Mouse (Mus musculus) c-Kit-positive CD71-positive TER-119-positive erythroid progenitor cells, embryonic 14.5 days (primary cell): Measurements from ENCODE around the gene Adcy2.

Experiments
- DNase-seq: peaks from one replicate; pipeline ENCODE4 v3.0.0-alpha.2; 2013; ENCODE audit warnings: low spot score

The Adcy2 gene

GRCm38 (mm10) chr13:68998918-68999801 is at the start of gene Adcy2:
Adcy2 (minus strand) TSS chr13:68999541.
- no peak for DNase-seq

DNA sequence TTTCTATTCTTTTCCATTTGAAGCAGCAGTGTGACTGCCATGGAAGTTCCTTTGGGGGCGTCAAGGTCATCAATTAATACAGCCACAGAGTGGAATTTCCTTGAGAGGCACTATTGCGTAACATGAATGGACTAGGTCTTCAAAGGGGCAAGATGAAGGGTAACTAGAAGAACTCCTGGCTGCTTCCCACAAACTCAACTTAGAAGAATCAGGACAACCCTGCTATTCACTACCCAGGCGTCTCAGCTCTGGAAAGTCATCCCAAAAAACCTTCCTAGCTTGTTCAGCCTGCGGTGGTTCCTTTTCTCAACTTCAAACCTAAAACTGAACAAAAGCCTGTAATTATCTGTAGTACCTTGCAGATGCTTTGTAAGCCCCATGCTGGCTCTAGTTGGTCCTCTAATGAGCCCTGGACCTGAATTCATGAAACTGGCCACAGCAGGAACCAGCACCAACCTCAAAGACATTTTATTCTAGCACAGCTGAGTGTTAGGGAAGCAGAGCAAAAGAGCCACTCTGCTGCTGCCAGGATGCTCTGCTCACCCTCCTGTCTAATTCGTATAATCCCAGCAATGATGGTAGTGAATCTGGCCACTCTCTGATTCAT is 37.8 kb upstream of the Adcy2 start:
- DNase-seq: no peak

- no peak for DNase-seq
Observed at GRCm38 (mm10) chr13:69034621-69035020, 35.3 kb upstream of the Adcy2 start.

GRCm38 (mm10) chr13:69033532-69033931 is 34.2 kb upstream of the Adcy2 start:
- DNase-seq: no peak

DNA sequence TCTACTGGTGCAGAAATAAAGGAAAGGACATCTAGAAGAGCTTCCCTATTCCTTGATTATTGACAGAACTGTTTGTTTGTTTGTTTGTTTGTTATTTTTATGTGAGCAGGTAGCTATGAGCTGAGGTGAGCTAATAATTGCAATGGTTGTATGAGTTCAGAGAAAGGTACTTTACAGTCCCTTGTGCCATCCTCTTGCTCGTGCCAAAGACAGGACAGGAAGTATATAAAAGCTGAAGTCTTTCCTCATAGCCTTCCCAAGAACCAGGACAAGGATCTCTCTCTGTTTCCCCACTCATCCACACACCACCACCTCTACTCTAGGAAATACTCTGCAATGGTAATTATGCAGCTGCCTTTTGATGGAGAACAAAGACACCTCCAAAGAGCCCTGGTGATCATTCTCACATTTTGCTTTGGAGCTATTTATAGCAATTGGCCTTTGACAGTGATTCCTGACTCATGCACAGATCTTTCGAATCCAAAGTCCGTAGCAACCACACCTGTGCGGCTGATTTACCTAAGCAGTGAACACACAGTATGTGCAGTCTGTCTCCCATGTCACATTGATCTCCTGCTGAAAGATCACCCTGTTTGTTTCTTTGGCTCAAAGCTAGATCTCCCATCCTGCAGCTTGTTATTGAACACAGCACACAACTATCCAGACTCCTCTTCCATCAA is 29.9 kb upstream of the Adcy2 start:
- DNase-seq: no peak

GRCm38 (mm10) chr13:69024964-69025363 is 25.6 kb upstream of the Adcy2 start:
- no peak for DNase-seq

DNA sequence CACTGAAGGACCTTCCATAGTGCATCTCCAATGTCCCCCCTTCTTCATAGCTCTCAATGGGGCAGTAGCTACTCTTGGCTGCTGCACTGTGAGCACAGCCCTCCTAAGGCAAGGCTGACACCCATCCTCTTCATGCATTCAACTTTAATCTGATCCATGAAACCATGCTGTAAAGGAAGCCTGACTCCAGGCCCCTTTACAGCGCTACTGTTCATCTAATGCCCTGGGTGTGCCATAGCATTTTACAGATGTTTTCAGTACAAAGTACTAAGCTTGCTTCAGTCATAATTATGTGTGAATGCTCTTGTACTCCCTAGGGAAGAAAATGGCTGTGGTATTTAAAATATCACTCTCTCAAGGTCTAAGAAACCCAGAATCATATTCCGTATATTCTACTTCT is 23.9 kb upstream of the Adcy2 start:
- DNase-seq: no peak

GRCm38 (mm10) chr13:69020574-69020973 is 21.2 kb upstream of the Adcy2 start:
- DNase-seq: no peak

DNA sequence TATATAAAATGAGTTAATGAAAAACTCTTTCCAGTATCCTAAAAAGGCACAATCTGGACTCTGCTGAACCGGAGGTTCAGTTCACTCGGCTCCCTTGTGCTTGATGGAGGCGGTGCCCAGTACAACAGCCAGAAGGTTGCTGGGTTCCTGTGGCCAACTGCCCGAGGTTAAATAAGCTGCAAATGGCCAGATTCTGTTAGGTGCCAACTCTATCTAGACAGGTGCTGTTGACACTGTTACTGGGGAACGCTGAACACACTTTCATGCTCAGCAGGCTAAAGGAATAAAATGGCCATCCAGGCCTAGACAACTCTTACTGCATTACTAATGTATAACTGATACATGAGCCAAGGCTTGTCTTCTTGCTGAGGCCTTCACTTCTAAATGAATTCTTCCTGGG is 7.6 kb upstream of the Adcy2 start:
- no peak for DNase-seq

DNA sequence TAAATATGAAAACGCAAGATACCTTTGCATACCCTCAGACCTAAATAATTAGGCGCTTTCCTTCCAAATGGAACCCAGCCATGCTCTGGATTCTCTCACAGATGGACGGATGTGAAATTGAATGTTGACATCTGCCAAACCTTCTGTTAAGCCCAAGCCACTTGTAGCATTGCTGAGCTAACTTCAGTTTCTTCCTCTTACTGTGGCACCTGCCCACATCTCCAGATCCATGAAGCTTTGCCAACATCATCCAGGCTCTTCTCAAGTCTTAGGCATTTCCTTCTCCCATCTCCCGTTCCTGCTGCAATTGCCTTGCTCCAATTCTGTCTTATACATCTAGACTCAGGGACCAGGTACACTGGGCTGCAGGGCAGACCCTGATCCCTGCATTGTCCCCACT is 6.8 kb upstream of the Adcy2 start:
- DNase-seq: no peak

DNA sequence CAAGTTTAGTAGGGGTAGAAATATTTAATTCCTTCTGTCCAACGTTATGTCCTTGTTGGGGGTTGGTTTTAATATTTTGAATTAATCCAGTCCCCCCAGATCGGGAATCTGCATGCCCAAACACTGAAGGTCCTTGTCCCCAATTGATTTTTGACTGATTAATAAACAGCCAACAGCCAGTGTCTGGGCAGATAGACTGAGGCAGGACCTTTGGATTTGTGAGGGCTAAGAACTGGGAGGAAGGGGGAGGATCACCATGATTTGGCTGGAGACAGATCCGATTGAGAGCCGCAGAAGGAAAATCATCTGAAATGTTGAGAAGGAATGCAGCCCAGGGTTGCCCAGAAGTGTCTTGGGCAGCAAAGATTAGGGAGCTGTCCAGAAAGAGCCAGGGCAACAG is 5.1 kb upstream of the Adcy2 start:
- DNase-seq: no peak

DNA sequence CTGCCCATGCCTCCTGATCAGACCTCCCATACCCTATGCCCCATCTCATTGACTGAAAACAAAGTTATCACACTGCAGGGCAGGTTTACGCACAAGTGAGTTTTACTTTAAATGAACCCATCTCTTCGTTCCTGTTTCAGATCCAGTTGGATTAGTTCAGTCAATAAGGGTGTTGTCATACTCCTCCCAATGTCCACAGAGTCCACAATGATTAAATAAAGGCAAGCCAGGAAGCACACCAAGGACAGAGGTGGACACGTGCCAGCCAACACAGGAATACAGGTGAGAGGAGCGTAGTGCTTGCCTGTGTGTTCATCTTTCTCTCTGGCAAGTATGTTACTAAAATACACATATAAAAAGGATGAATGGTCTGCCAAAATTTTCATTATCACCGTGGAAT is 3.3 kb upstream of the Adcy2 start:
- DNase-seq: no peak

- no peak for DNase-seq
Observed at GRCm38 (mm10) chr13:69002173-69002572, 2.8 kb upstream of the Adcy2 start.

DNA sequence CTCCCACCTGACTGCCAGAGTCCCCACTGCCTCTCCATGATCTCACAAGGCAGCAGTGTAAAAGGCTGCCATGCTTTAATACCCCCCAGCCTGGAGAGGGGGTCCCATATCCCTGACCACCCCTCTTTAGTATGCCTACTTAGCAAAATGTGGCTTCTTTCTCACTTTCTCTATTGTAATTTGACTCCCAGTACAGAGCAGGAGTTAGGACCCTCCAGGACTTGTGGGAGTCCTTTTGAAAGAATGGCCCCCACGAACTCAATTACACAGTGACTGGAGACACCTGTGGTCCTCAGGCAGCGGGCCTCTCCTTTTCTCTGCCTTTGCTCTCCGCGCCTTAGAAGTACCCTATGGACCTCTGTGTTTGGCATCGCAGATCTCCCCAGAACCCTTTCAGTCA is 485 bp upstream of the Adcy2 start:
- DNase-seq: no peak

DNA sequence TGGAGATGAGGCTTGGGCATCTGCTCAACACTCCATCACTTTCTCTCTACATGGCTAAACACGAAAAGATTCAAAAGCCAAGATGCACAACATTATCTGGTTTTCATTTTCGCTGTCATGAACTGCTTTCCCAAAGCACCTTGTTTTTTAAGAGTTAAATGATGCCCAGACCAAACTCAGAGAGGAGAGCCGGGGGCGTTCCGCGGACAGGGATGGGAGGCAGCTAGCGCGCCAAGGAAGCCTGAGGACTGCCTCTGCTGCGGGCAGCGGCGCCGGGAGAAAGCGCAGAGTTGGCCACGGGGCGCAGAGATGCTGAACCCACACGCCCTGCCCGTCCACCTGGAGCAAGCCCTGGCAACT is 803 bp downstream of the Adcy2 start:
- no peak for DNase-seq

DNA sequence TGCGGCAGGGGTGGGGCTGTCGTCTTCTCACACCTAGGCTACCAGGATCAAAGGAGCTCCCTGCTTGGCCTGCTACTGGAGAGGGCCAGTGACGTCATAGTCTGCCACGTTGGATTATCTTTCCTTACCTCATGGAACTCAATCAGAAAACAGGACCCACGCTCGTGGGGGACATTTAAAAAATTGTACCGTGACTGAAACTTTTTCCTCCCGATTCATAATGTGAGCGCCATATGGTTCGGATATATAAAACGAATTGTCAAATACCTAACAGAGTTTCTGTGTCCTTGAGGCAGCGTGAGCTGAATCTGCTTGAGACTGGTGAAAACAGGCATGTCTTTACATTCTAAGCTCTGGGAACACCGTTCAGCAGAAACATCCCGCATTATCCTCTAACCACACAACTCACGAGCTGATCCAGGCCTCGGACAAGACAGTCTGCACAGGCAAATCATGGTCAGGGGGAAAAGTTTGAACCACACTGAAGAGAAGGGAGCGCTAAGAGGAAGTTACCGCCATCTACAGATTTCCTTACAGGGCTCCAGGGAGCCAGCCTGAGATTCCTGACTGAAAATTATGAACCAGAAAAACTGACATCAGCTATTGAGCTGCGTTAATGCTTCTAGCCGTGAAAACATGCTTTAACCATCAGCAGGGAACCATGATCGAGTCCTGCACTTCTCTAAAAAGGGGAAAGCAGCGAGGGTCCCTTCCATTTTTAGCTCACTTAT is 1.4 kb downstream of the Adcy2 start:
- DNase-seq: no peak

DNA sequence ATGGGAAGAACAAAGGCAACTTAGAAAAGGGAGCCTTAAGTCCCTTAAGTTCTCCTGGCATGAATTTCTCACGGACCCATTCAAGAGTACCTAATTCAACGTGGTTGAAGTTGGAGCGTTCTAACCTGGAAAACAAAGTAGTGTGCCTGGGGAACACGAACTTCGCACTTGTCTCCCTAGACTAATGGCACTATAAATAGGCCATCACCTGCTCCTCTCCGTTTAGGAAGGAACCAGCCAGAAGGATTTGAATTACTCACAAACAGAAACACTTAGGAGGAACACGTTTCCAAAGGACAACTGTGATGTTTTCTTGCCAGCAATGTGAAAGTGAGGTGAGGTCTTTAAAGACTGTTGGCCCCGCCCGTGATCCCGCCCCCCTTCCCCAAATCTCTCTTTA is 2.0 kb downstream of the Adcy2 start:
- DNase-seq: no peak

DNA sequence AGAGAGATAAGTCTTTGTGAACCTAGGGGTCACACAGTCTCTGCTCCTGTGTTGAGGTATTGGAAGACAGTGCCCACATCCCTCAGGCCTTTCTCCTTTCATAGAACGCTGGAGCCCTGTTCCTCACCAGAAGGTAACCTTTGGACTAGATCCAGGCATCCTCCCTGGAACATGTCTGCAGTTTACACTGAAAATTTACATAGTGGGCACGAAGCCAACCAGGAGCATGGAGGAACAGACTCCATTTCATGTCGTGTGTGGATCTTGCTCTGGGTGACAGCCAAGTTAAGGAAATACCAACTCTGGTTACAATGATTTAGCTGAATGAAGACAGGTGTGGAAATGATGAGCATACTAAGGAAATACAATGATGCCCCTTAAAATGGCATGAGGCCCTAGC is 2.7 kb downstream of the Adcy2 start:
- DNase-seq: no peak

DNA sequence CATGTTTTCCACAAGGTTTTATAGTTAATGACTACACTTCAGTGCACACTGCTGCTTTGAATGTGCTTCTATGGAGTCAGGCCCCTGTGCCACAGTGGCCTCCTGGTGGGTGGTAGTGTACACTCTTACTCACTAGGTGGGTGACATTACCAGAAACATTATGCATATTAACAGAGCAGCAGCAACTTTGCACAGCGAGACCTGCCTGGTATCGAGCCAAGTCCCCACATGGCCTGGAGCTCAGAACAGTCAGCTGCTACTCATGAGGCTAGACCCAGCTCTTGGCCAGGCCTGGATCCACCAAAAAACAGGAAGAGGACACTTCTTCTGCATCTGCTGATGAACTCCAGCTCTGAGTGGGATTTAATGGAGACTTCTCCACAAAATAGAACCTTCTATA is 13.6 kb downstream of the Adcy2 start:
- no peak for DNase-seq

DNA sequence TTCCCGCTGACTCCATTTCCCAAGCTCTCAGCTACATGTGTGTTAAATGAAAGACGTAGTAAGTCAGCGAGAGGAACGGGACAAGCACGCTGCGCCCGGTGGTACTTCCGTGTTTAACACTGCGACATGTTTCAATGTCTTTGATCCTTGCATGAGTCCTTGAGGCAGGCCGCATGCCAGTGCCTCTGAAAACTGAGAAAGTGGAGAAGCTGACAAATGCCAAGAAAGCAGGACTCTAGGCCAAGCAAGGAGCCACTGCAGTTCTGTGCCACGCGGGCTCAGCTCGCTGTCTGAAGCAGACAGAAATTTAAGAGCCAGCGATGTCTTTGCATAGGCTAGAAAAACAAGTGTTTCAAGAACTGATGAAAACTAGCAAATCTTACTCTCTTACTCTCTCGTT is 15.3 kb downstream of the Adcy2 start:
- DNase-seq: no peak

DNA sequence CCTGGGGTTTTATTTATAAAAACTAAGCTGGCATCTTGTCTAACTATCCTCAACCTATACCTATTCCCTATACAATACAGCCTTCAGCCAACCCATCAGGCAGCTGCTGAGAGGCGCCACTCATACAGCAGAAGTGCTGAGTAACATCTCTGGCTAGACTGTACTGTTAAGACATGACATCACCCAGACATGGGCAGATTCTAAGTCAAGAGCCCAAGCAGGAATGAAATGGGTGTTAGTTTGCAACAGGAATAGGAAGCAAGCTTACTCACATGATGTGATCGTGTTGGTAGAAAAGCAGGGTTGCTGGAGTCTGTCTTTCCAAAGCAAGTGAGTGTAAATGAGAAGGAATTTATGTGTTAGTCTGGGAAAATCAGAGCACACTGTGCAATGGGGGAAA is 18.3 kb downstream of the Adcy2 start:
- no peak for DNase-seq

DNA sequence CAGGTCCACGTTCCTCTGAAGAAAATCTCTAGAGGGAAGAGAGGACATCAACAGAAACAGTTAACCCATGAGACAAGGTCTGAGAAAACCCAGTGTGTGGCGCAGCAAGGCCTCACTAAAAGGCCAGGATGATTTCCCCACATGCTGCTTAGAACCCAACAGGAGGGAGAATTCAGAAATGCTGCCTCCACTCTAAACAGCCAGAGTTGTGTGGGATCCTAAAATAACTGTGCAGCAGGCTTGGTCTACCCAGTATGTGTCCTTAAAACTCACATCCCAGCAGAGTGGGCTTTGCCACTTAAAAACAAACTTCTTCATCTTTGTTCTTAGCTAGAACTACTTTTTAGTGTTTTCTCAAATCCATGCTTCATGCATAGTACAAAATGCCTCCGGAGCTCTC is 26.2 kb downstream of the Adcy2 start:
- DNase-seq: no peak

DNA sequence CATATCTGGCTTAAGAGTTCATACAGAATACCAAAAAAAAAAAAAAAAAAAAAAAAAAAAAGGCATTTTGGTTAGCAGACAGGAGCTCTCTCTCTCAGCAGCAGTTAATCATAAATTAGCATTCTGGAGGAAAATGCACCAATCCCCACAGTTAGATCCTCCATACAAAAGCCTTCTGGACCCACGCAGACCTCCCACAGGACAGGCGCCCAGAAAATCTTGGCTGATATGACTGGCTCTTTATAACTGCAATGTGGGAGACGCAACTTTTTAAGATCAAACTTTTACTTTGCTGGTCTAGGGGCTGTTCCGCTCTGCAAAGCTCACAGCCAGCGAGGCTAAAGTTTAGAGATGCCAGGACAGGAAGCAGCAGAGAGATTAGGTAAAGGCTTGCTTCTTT is 37.8 kb downstream of the Adcy2 start:
- no peak for DNase-seq
